Mouse (Mus musculus) intestine, embryonic 14.5 days (tissue): ENCODE results near the gene Ptch1. TPM values are rescaled to one million over a fixed set of nuclear protein-coding genes. Genes with fewer than 3 reads are reported as not detected.
A peak's percentile ranks its signal among the peaks of the same experiment; 100 is the strongest.

Source experiments
- ATAC-seq: fragments of 200-750 bp; cut with Nextera tagmentation; replicated peaks from 2 replicates; pipeline ENCODE4 v1.8.0; 2017; ENCODE audit warnings: low read depth, moderate number of reproducible peaks, moderate TSS enrichment, moderate library complexity; ENCODE audit not compliant: low FRiP score, low TSS enrichment
- DNase-seq: peaks from one replicate; pipeline ENCODE4 v3.0.0-alpha.2; 2018; ENCODE audit warnings: low spot score
- H3K27ac ChIP-seq: fragments of 300-500 bp; sonication (generic); 2 replicates; pipeline ENCODE4 v1.5.1; 2014; ENCODE audit warnings: low read depth, mild to moderate bottlenecking, control low read depth
- H3K27me3 ChIP-seq: fragments of 300-500 bp; sonication (generic); replicated peaks from 2 replicates; pipeline ENCODE4 v1.6.1; 2014; ENCODE audit warnings: low read length, control low read depth; ENCODE audit not compliant: control insufficient read depth, insufficient read depth
- H3K36me3 ChIP-seq: fragments of 300-500 bp; sonication (generic); 2 replicates; pipeline ENCODE4 v1.6.1; 2014; ENCODE audit warnings: low read length, control low read depth; ENCODE audit not compliant: control insufficient read depth, insufficient read depth
- H3K4me1 ChIP-seq: fragments of 300-500 bp; sonication (generic); replicated peaks from 2 replicates; pipeline ENCODE4 v1.6.1; 2014; ENCODE audit warnings: low read length, control low read depth, mixed read lengths; ENCODE audit not compliant: control insufficient read depth, insufficient read depth
- H3K4me2 ChIP-seq: fragments of 300-500 bp; sonication (generic); 2 replicates; pipeline ENCODE4 v1.6.1; 2014; ENCODE audit warnings: low read length
- H3K4me3 ChIP-seq: fragments of 300-500 bp; sonication (generic); 2 replicates; pipeline ENCODE4 v1.5.1; 2014; ENCODE audit warnings: low read depth, low read length, control low read depth, mixed read lengths
- H3K9ac ChIP-seq: fragments of 300-500 bp; sonication (generic); 2 replicates; pipeline ENCODE4 v1.6.1; 2014; ENCODE audit warnings: mild to moderate bottlenecking, low read length
- H3K9me3 ChIP-seq: fragments of 300-500 bp; sonication (generic); 2 replicates; pipeline ENCODE4 v1.6.1; 2016; ENCODE audit warnings: low read length, control low read depth; ENCODE audit not compliant: control insufficient read depth
- WGBS: fragments of 180-500 bp; shearing (Covaris S2); extraction: QIAGEN DNeasy Blood & Tissue Kit; methylation state at CpG from one replicate; pipeline ENCODE4 v1.1.7; 2014; 5-methylcytosine and 5-hydroxymethylcytosine counted together
- polyA plus RNA-seq: library from polyadenylated mRNA; unstranded; fragments of >200 nt; fragmentation: Nextera tagmentation; extraction: Ambion mirVana; gene quantifications from 2 replicates; pipeline ENCODE4 v1.2.1, GENCODE M21; 2014

Ptch1 gene
- polyA plus RNA-seq, 1 experiment from 2014 or later, result 62.8 TPM

DNA sequence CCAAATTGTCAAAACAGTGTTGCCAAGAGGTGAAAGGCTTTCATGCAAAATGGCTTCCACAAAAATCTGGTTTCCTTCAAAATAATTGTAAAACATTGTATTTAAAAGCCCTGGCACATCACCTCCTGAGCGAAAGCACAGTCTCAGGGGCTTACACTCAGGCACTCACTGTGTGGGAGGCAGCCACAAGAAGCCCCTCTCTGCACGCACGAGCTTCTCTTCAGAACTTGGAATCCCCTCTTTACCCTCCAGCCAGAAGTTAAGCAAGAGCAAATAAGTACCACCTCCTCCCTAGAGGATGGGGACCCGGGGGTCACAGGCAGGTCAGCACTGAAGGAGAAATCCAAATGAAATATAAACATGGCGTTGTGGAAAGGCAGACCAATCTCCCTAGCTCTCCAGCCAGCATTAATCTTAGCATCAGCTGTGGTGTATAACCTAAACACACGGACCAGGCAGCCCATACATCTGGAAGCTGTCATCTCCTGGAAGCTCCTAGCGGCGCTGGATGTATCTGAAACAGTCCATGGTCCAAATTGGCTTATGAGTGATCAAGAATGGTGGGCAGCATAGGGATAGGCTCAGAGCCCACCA lies 15.0 kb downstream of the Ptch1 start:
- peak overlapping the region; percentile 94 for H3K4me3 ChIP-seq
- DNase-seq, result peak; percentile 80
- H3K9ac ChIP-seq, result peak overlapping the region; percentile 100

DNA sequence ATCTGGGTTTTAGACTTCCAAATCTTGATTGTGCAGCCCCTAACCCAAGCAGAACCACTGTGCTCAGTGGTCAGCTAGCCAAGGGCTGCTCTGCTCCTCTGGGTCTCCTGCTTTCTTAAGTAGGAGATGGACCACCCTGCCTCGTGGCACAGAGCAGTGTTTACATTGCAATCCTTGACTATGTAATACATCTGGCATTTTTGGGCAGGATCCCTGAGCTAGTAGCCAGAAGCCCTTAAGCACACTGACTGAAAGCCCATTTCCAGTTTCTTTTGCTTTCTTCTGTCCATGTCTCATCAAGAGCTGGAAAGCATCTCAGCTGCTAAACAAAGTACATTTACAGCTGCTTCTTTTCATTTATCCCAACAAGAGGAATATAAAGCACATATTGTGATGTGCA lies 17.0 kb downstream of the Ptch1 start:
- Histone ChIP-seq H3K27ac (peak overlapping the region; percentile 98), H3K27me3 (no peaks in the 10 kb centered on the region), H3K4me3 (peak overlapping the region; percentile 22; the same call in 1 of the 2 replicates), H3K9ac (peak overlapping the region; percentile 100), H3K4me1 (peaks cover 94% of the 10 kb centered on the region), H3K9me3 (no peaks in the 10 kb centered on the region), H3K36me3 (peaks cover 34% of the 10 kb centered on the region), H3K4me2 (peak overlapping the region; percentile 91)
- ATAC-seq, result no peak; the same call in 1 of the 2 replicates
- 3% methylated on average over 1 of the region's 1 CpGs for WGBS
- DNase-seq, result no peak

More for the DNA sequence above, 15.0 kb downstream of the Ptch1 start:
- Histone ChIP-seq H3K4me1 (peaks cover 85% of the 10 kb centered on the region), H3K4me2 (peak overlapping the region; percentile 91), H3K27ac (peak overlapping the region; percentile 98), H3K36me3 (peaks cover 28% of the 10 kb centered on the region), H3K27me3 (no peaks in the 10 kb centered on the region), H3K9me3 (no peaks in the 10 kb centered on the region)
- ATAC-seq, result peak; percentile 43
- 11% methylated on average over 8 of the region's 8 CpGs for WGBS

- H3K9ac ChIP-seq, result peak overlapping the region; percentile 100
- no peaks in the 10 kb centered on the region for H3K9me3 ChIP-seq
- peak overlapping the region; percentile 98 for H3K27ac ChIP-seq
- no peak for DNase-seq
- peak overlapping the region; percentile 22 for H3K4me3 ChIP-seq
- no peaks in the 10 kb centered on the region for H3K27me3 ChIP-seq
- H3K36me3 ChIP-seq, result peaks cover 34% of the 10 kb centered on the region
- H3K4me1 ChIP-seq, result peaks cover 97% of the 10 kb centered on the region
- WGBS, result 23% methylated on average over 5 of the region's 5 CpGs
- peak overlapping the region; percentile 91 for H3K4me2 ChIP-seq
- ATAC-seq, result no peak
Measured at GRCm38 (mm10) chr13:63555885-63556284, 17.5 kb downstream of the Ptch1 start.

- peak overlapping the region; percentile 98; the same call in 1 of the 2 replicates for H3K27ac ChIP-seq
- DNase-seq, result no peak
- no peaks in the 10 kb centered on the region for H3K9me3 ChIP-seq
- no peaks in the 10 kb centered on the region for H3K27me3 ChIP-seq
- peaks cover 90% of the 10 kb centered on the region for H3K4me1 ChIP-seq
- peak overlapping the region; percentile 3; the same call in 1 of the 2 replicates for H3K4me3 ChIP-seq
- peaks cover 31% of the 10 kb centered on the region for H3K36me3 ChIP-seq
- ATAC-seq, result no peak
- 35% methylated on average over 11 of the region's 11 CpGs for WGBS
- H3K4me2 ChIP-seq, result peak overlapping the region; percentile 91
- H3K9ac ChIP-seq, result peak overlapping the region; percentile 22
Measured at GRCm38 (mm10) chr13:63554569-63554968, 18.8 kb downstream of the Ptch1 start.

GRCm38 (mm10) chr13:63553436-63553835 lies 20.0 kb downstream of the Ptch1 start:
- H3K9ac ChIP-seq, result 0 out of 2 replicates have a peak overlapping the region, but pooled peaks have one; percentile 8
- H3K27me3 ChIP-seq, result no peaks in the 10 kb centered on the region
- DNase-seq (no peak), ATAC-seq (no peak)
- peaks cover 22% of the 10 kb centered on the region for H3K36me3 ChIP-seq
- 48% methylated on average over 5 of the region's 5 CpGs for whole genome bisulfite sequencing
- H3K4me1 ChIP-seq, result peaks cover 89% of the 10 kb centered on the region
- H3K4me3 ChIP-seq, result no peak overlapping the region
- H3K27ac ChIP-seq, result no peak overlapping the region
- H3K4me2 ChIP-seq, result peak overlapping the region; percentile 33
- no peaks in the 10 kb centered on the region for H3K9me3 ChIP-seq

- no peak for DNase-seq
- Histone ChIP-seq H3K9ac (peak overlapping the region; percentile 8), H3K4me3 (no peak overlapping the region), H3K36me3 (peaks cover 29% of the 10 kb centered on the region), H3K27me3 (no peaks in the 10 kb centered on the region), H3K4me1 (peaks cover 78% of the 10 kb centered on the region), H3K27ac (peak overlapping the region; percentile 16), H3K4me2 (peak overlapping the region; percentile 33), H3K9me3 (no peaks in the 10 kb centered on the region)
- ATAC-seq, result no peak
- WGBS, result 43% methylated on average over 10 of the region's 10 CpGs
Measured at GRCm38 (mm10) chr13:63552291-63552932, 21.0 kb downstream of the Ptch1 start.

DNA sequence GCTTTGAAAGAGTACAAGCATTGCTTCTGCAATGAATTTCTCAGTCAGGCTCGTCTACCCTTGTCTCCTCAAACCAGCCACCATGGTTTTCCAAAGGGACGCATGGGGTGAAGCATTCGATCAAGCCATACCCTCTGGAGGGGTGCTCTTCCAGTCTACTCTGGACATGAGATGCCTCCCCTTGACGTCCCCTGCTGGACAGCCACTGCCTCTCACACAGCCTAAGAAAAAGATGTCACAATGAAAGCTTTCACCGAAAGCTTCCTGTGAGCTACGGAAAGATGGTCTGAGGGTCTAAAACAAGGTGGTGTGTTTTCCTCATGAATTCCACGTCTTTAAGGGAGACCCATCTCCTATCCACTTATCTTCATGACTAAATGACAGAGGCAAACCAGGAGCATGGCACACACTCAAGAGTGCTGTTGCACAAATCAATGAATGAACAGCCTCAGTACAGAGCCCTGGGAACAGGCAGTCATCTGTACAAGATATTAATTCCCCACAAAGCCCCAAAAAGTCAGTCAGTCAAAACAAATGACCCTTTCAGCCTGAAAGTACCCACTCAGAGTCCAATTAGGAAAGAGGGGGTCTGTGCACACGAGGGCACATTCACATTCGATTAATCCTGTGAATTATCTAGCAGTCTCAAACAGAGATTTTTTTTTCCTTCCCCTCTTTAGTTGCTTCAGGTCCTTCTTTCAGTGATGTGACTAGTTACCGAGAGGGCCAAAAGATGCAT lies 21.7 kb downstream of the Ptch1 start:
- ATAC-seq (no peak), DNase-seq (no peak)
- Histone ChIP-seq H3K4me3 (no peak overlapping the region), H3K27me3 (no peaks in the 10 kb centered on the region), H3K36me3 (peaks cover 36% of the 10 kb centered on the region), H3K4me2 (no peak overlapping the region; the same call in 1 of the 2 replicates), H3K9ac (0 out of 2 replicates have a peak overlapping the region, but pooled peaks have one; percentile 13), H3K4me1 (peaks cover 71% of the 10 kb centered on the region), H3K9me3 (no peaks in the 10 kb centered on the region), H3K27ac (peak overlapping the region; percentile 16)
- 57% methylated on average over 10 of the region's 10 CpGs for WGBS

- DNase-seq (no peak), ATAC-seq (no peak)
- Histone ChIP-seq H3K36me3 (peaks cover 49% of the 10 kb centered on the region), H3K4me1 (peaks cover 58% of the 10 kb centered on the region), H3K4me3 (no peak overlapping the region), H3K9ac (no peak overlapping the region), H3K27me3 (no peaks in the 10 kb centered on the region), H3K27ac (no peak overlapping the region), H3K9me3 (no peaks in the 10 kb centered on the region), H3K4me2 (no peak overlapping the region)
- WGBS, result 52% methylated on average over 5 of the region's 5 CpGs
Measured at GRCm38 (mm10) chr13:63550367-63550766, 23.0 kb downstream of the Ptch1 start.
